In the genomic region with DNA sequence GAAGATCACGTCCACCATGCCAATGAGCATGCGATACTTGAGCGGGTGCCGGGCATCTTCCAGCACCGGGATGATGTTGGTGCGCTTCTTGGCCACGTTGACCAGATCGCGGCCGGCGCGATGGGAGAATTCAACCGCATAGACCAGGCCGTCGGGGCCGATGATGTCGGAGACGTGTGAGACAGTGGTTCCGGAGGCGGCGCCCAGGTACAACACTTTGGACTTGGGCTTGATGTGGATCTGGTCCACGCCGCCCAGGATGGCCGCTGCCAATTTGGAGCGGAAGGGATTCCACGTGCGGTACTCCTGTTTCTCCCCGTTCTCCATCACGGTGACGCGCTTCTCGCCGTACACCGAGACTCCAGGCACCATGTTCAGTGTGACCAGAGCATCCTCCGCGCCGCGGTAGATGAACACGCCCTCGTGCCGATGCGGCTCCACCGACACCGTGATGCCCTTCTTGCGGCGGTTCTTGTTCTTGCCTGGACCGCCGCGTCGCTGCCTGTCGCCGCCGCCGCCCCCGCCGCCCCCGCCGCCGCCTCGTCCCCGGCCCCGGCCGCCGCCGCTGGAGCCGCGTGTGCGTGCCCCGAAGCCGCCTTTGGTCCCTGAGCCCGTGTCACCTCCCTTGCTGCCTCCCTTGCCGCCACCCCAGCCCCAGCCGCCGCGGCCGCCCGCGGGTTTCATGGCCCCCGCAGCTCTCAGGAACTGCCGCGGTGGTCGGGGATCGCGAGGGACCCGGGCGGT, we compare ENCODE assay signal across 10 mouse cellular contexts. TPM values are rescaled to one million over a fixed set of nuclear protein-coding genes. Genes with fewer than 3 reads are reported as not detected.
DNase-seq lines count a peak whose midpoint lies in the region; ATAC-seq and TF ChIP-seq lines count a peak whose summit lies in the region.
"Had no signal": no experiment of that assay in that cellular context is flagged by ENCODE, and none has a peak within 500 bp of the region (broad histone marks: within the 10 kb centered on the region; RNA-seq: fewer than 3 reads in every experiment).

No protein-coding gene starts in this region.

- no peaks in the 10 kb centered on the region for H3K9me3 ChIP-seq in kidney, postnatal 0 days (replicated peaks; ENCODE audit: low read length)
- no peaks in the 10 kb centered on the region for H3K9me3 ChIP-seq in limb, embryonic 11.5 days (ENCODE audit: control insufficient read depth, low read length)

- ATAC-seq in kidney, postnatal 0 days (replicated peaks; ENCODE audit: low FRiP score, low read depth), result no peak; the same call in 1 of the 2 replicates
- peak; percentile 13; the same call in 1 of the 2 replicates for ATAC-seq in granulocyte monocyte progenitor cell, adult 5-6 weeks (replicated peaks; ENCODE audit: poor library complexity, severe bottlenecking)
- ATAC-seq in limb, embryonic 11.5 days (ENCODE audit: insufficient number of reproducible peaks, low FRiP score, low TSS enrichment, low read depth), result no peak

- H3K4me2 ChIP-seq in kidney, postnatal 0 days (ENCODE audit: low read length), result peak overlapping the region; percentile 46
- H3K4me2 ChIP-seq in limb, embryonic 11.5 days (ENCODE audit: low read depth, severe bottlenecking), result peak overlapping the region; percentile 63

- TF ChIP-seq CTCF in kidney, postnatal 0 days (IDR thresholded peaks at IDR 0.05; ENCODE audit: low read depth), result no peak

- intact Hi-C loops in gastrocnemius, postnatal 36 days (cut with DNase I), result no loop called here

- no peak overlapping the region for H3K27ac ChIP-seq in kidney, postnatal 0 days
- H3K27ac ChIP-seq in limb, embryonic 11.5 days (replicated peaks; ENCODE audit: low read depth, low read length), result no peak overlapping the region

- H3K36me3 ChIP-seq in kidney, postnatal 0 days (ENCODE audit: insufficient read depth, low read length), result no peaks in the 10 kb centered on the region
- no peaks in the 10 kb centered on the region for H3K36me3 ChIP-seq in limb, embryonic 11.5 days (ENCODE audit: control insufficient read depth, insufficient read depth, low read length)

- peaks cover 9% of the 10 kb centered on the region; the same call in 1 of the 2 replicates for H3K4me1 ChIP-seq in kidney, postnatal 0 days (replicated peaks; ENCODE audit: insufficient read depth, low read length)
- H3K4me1 ChIP-seq in limb, embryonic 11.5 days (ENCODE audit: control insufficient read depth, insufficient read depth, low read length), result peaks cover 5% of the 10 kb centered on the region; the same call in 1 of the 2 replicates

- H3K9ac ChIP-seq in kidney, postnatal 0 days (ENCODE audit: low read depth, low read length), result no peak overlapping the region
- no peak overlapping the region for H3K9ac ChIP-seq in limb, embryonic 11.5 days (ENCODE audit: low read length)

- peaks cover 25% of the 10 kb centered on the region for H3K27me3 ChIP-seq in kidney, postnatal 0 days (ENCODE audit: insufficient read depth, low read length)
- peaks cover 33% of the 10 kb centered on the region for H3K27me3 ChIP-seq in limb, embryonic 11.5 days (ENCODE audit: control insufficient read depth, insufficient read depth, low read length)

- DNase-seq in kidney, postnatal 0 days (ENCODE audit: low spot score), result no peak
- DNase-seq in kidney, postnatal 10 days, result no peak
- DNase-seq in cerebellum, adult 9-11 months, result peak; percentile 55
- peak; percentile 46 for DNase-seq in limb, embryonic 11.5 days (ENCODE audit: low spot score)
- peak; percentile 44 to 58 for DNase-seq in right cerebral cortex, adult 2 months (ENCODE audit: low spot score in 2 of 2)
- no peak for DNase-seq in gastrocnemius, postnatal 36 days
- DNase-seq in spleen, adult 18-20 months, result no peak

- H3K4me3 ChIP-seq in kidney, postnatal 0 days (replicated peaks; ENCODE audit: low read depth, low read length), result peak overlapping the region; percentile 26; the same call in 1 of the 2 replicates
- peak overlapping the region; percentile 25 for H3K4me3 ChIP-seq in limb, embryonic 11.5 days (ENCODE audit: low read depth, low read length)

- WGBS in kidney, postnatal 0 days, result 4% methylated on average over 85 of the region's 86 CpGs
- 5% methylated on average over 84 of the region's 86 CpGs for WGBS in limb, embryonic 11.5 days

RNA-seq across cellular contexts. Expression of gene Fbll1, which starts 0.8 kb away (rescaled TPM):
- not detected in 2 replicates for polyA plus RNA-seq in kidney, postnatal 0 days (2015; fragmentation: Nextera tagmentation; extraction: Ambion mirVana)
- total RNA-seq in granulocyte monocyte progenitor cell, adult 5-6 weeks (2014; fragmentation: Nextera tagmentation), result not detected in 2 replicates
- total RNA-seq in granulocyte monocyte progenitor cell, adult 5-6 weeks (2017), result not detected in 2 replicates
- not detected in 2 replicates for polyA plus RNA-seq in limb, embryonic 11.5 days (2014; fragmentation: Nextera tagmentation; extraction: Ambion mirVana)
- total RNA-seq in gastrocnemius, postnatal 36 days (2021), result not detected
- total RNA-seq: liver, adult 2 months had no signal
- polyA plus RNA-seq: liver, adult 2 months; Patski had no signal

RNA-seq across cellular contexts. Expression of gene Pank3, which starts 28.6 kb away (rescaled TPM):
- polyA plus RNA-seq in kidney, postnatal 0 days (2015; fragmentation: Nextera tagmentation; extraction: Ambion mirVana), result 12.8 and 13.3 TPM in 2 replicates
- total RNA-seq in granulocyte monocyte progenitor cell, adult 5-6 weeks (2014; fragmentation: Nextera tagmentation), result 16.6 and 18.1 TPM in 2 replicates
- total RNA-seq in granulocyte monocyte progenitor cell, adult 5-6 weeks (2017), result 23.3 and 30.1 TPM in 2 replicates
- polyA plus RNA-seq in limb, embryonic 11.5 days (2014; fragmentation: Nextera tagmentation; extraction: Ambion mirVana), result 18.8 and 21.5 TPM in 2 replicates
- 10 to 100 TPM; 17.1 to 19.0 TPM for total RNA-seq in gastrocnemius, postnatal 36 days (2021)

RNA-seq across cellular contexts. Expression of gene Rars, which starts 36.4 kb away (rescaled TPM):
- polyA plus RNA-seq in kidney, postnatal 0 days (2015; fragmentation: Nextera tagmentation; extraction: Ambion mirVana), result 67.9 and 72.1 TPM in 2 replicates
- total RNA-seq in granulocyte monocyte progenitor cell, adult 5-6 weeks (2014; fragmentation: Nextera tagmentation), result 111 and 133 TPM in 2 replicates
- 120 and 124 TPM in 2 replicates for total RNA-seq in granulocyte monocyte progenitor cell, adult 5-6 weeks (2017)
- 111 and 121 TPM in 2 replicates for polyA plus RNA-seq in limb, embryonic 11.5 days (2014; fragmentation: Nextera tagmentation; extraction: Ambion mirVana)
- 10 to 100 TPM; 39.3 to 42.6 TPM for total RNA-seq in gastrocnemius, postnatal 36 days (2021)

Comparison
In these comparisons a context has a peak if more than half of its experiments do, and no peak if none do; other contexts are left out.
1. DNase-seq: peak in cerebellum, adult 9-11 months (single experiment), limb, embryonic 11.5 days (single experiment) and right cerebral cortex, adult 2 months (2 of 2); none in kidney, postnatal 0 days (single experiment), kidney, postnatal 10 days (single experiment), gastrocnemius, postnatal 36 days (0 of 2) and spleen, adult 18-20 months (0 of 2).